Mouse (Mus musculus) lung, adult 2 months (tissue): ENCODE data around the gene Slc34a1.

ENCODE experiments used
- CTCF ChIP-seq: fragments of 200-500 bp; IDR thresholded peaks from 2 replicates; pipeline ENCODE4 v1.5.1; 2011; ENCODE audit warnings: mild to moderate bottlenecking, low read length, control low read depth; ENCODE audit not compliant: insufficient read depth
- POLR2A ChIP-seq: fragments of 200-500 bp; IDR thresholded peaks from 2 replicates; pipeline ENCODE4 v1.6.1; 2011; ENCODE audit warnings: low read depth, mild to moderate bottlenecking, control low read depth, low read length, borderline replicate concordance; ENCODE audit errors: extremely low read depth

DNA sequence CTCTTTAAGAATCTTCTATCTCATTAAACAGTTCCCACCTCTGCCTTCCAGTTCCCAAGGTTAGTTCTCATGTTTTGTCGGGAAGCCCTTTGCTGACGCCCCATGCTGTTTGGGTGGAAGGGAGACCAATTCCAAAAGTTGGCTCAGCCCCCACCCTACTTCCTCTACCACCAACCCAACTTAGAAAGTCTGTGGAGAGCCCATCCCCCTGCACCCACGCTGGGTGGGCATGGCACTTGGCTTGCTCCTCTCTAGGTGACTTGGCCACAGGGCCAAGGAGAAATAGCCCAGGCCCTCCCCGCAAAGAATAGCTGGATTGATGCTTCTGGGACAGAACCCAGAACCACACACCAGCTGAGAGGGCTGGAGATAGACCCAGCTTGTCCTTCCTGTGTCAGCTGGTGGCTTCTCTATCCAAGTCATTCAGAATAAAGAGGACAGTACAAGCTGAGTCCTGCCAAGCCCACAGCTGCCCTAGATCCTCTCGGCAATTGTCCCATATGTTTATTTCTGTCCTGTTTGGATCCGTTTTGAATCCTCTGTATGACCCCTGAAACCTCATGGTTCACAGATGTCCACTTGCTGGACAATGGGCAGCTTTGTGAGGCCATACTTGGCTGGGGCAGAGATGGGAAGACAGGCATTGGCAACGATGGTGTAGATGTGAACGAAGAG lies 26.8 kb upstream of the Slc34a1 start:
- TF ChIP-seq CTCF: no peak
- TF ChIP-seq POLR2A: no peak
